Mouse (Mus musculus) pancreas, adult 10 weeks (tissue): ENCODE results near the gene Bicc1. TPM values are rescaled to one million over a fixed set of nuclear protein-coding genes. Genes with fewer than 3 reads are reported as not detected.

ENCODE experiments used
- polyA plus RNA-seq: library from polyadenylated mRNA; stranded (reverse); fragments of 350-450 nt; fragmentation: Illumina TruSeq; extraction: RNeasy Lipid Tissue Mini Kit (QIAGEN cat#74804); gene quantifications from one replicate; pipeline ENCODE4 v1.2.3, GENCODE M21; 2015; ENCODE audit warnings: low read depth, low replicate concordance; ENCODE audit not compliant: insufficient read depth

Gene Bicc1
- polyA plus RNA-seq, result 7.8 TPM

DNA sequence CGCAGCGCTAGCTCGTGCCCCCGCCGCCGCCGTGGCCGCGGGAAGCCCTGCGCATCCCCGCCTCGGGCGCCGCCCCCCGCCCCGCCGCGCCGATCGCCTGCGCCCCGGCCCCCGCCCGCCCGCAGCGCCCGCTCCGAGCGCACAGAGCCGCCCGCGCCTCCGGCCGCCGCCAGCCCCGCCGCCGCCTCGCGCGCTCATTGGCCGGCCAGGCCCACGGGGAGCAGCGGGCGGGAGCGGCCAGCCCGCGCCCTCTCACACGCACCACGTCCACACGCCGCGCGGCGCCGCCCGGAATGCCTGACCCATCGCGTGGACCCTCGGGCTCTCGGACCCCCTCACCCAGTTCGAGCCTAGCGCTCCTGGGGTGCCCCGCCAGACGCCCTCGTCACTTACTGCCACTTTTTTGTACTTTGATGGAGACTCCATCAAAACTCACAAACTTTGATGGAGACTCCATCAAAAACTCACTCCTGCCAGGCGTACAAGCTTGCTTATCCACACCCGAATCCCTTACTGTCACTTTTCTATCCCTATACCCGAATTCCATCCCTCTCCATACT, at the start of gene Bicc1:
TSS of gene Bicc1 (minus strand) at position 25 of the 560 bp plus-strand sequence.

Other genes with a start within 250 kb of the Bicc1 start
- gene Tfam, start 78.6 kb upstream of the Bicc1 start, polyA plus RNA-seq, result 2.5 TPM
- gene Ube2d1, start 125.6 kb upstream of the Bicc1 start, polyA plus RNA-seq, result 12.0 TPM
- 14.6 TPM for gene Cisd1, start 185.3 kb upstream of the Bicc1 start, polyA plus RNA-seq
- 2.8 TPM for gene Ipmk, start 188.1 kb upstream of the Bicc1 start, polyA plus RNA-seq